Mouse (Mus musculus): ENCODE measurements around the gene Mmp28. TPM values are rescaled to one million over a fixed set of nuclear protein-coding genes. Genes with fewer than 3 reads are reported as not detected.

The Mmp28 gene
- polyA plus RNA-seq, 1 experiment from 2014 or later = 3.2 TPM

DNA sequence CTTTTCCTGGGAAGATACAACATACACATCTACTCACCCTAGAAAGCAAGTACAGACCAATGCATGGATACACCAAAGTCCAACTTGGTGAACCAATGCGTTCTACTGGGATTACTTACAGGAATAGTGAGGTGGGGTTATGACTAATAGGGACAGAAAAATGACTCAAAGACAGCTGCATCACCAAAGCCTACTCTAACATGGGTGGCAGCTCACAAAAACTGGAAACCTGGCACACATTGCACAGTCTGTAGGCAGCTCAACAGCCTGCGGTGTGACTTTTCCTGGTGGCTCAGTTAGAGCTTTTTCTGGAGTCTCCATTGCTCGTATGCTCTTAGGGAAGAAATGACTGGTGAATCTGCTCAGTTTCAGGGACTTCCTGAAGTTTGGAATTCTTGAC, 5.9 kb upstream of the Mmp28 start:
- WGBS = 94% methylated on average over 3 of the region's 3 CpGs
- no peak overlapping the region for H3K27ac ChIP-seq (ENCODE audit: low read depth, low read length)
- H3K36me3 ChIP-seq (ENCODE audit: control insufficient read depth, insufficient read depth, low read length) = no peaks in the 10 kb centered on the region
- H3K4me3 ChIP-seq (ENCODE audit: low read depth, low read length) = no peak overlapping the region
- no peak overlapping the region for H3K9ac ChIP-seq (ENCODE audit: low read length)
- ATAC-seq (ENCODE audit: insufficient read depth, low FRiP score, low TSS enrichment) = no peak
- H3K4me2 ChIP-seq (ENCODE audit: low read depth) = no peak overlapping the region
- H3K27me3 ChIP-seq (ENCODE audit: control insufficient read depth, insufficient read depth, low read length) = peaks cover 7% of the 10 kb centered on the region
- H3K9me3 ChIP-seq (ENCODE audit: control insufficient read depth, low read length) = no peaks in the 10 kb centered on the region
- no peak for DNase-seq (ENCODE audit: low spot score)
- no peaks in the 10 kb centered on the region for H3K4me1 ChIP-seq (ENCODE audit: control insufficient read depth, insufficient read depth, low read length)

DNA sequence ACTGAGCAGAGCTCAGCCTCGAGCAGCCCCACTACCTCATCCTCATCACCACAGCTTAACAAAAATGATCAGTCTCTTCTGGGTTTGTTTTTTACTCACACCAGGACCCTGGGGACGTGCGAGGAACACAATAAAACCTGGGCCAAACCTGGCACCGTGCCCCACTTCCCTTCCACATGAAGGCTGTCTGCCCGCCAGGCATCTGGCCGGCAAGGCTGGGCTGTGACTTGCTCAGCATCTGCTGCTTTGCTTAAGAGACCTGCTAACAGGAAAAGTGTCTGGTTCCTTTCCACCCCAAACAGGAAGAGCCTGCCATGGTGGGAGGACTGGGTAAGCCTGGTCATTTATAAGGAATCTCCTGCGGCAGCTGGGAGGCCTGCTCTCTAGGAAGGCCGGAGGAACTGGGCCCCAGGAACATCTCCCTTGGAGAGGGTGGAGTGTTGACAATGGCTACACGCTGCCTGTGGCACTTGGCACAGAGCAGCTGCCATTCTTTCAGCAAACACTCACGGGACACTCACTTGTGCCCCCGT, 4.3 kb upstream of the Mmp28 start:
- no peak overlapping the region for H3K4me3 ChIP-seq (ENCODE audit: low read depth, low read length)
- H3K27ac ChIP-seq (ENCODE audit: low read depth, low read length) = no peak overlapping the region
- no peak overlapping the region for H3K9ac ChIP-seq (ENCODE audit: low read length)
- DNase-seq (ENCODE audit: low spot score) (no peak), ATAC-seq (ENCODE audit: insufficient read depth, low FRiP score, low TSS enrichment) (no peak)
- H3K36me3 ChIP-seq (ENCODE audit: control insufficient read depth, insufficient read depth, low read length) = no peaks in the 10 kb centered on the region
- H3K4me1 ChIP-seq (ENCODE audit: control insufficient read depth, insufficient read depth, low read length) = peaks cover 8% of the 10 kb centered on the region; the same call in 1 of the 2 replicates
- H3K9me3 ChIP-seq (ENCODE audit: control insufficient read depth, low read length) = no peaks in the 10 kb centered on the region
- H3K27me3 ChIP-seq (ENCODE audit: control insufficient read depth, insufficient read depth, low read length) = peaks cover 23% of the 10 kb centered on the region
- H3K4me2 ChIP-seq (ENCODE audit: low read depth) = no peak overlapping the region
- 69% methylated on average over 11 of the region's 11 CpGs for WGBS

DNA sequence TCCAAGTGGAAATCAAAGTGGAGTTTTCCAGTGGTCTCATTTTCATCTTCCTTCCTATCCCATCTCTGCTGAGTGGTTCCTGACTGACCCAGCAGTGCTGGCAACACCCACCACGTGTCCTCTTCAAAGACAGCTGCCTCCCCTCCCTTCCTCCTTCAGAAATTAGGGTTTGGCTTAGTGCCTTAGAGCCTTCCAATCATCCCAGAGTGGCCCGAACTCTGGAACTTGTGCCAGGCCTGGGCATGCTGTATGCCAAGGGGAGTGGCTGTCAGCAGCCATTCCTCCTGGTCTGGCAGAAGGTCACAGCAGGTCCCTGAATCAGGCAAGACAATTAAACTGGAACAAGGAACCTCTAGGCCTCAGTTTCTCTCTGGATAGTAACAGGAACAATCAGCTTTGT, 3.1 kb upstream of the Mmp28 start:
- Histone ChIP-seq H3K9ac (ENCODE audit: low read length) (no peak overlapping the region), H3K27ac (ENCODE audit: low read depth, low read length) (no peak overlapping the region), H3K9me3 (ENCODE audit: control insufficient read depth, low read length) (no peaks in the 10 kb centered on the region), H3K36me3 (ENCODE audit: control insufficient read depth, insufficient read depth, low read length) (no peaks in the 10 kb centered on the region), H3K4me1 (ENCODE audit: control insufficient read depth, insufficient read depth, low read length) (peaks cover 8% of the 10 kb centered on the region; the same call in 1 of the 2 replicates), H3K27me3 (ENCODE audit: control insufficient read depth, insufficient read depth, low read length) (peaks cover 30% of the 10 kb centered on the region), H3K4me3 (ENCODE audit: low read depth, low read length) (no peak overlapping the region), H3K4me2 (ENCODE audit: low read depth) (no peak overlapping the region)
- DNase-seq (ENCODE audit: low spot score) = no peak
- WGBS = 42% methylated on average over 2 of the region's 2 CpGs
- no peak for ATAC-seq (ENCODE audit: insufficient read depth, low FRiP score, low TSS enrichment)

DNA sequence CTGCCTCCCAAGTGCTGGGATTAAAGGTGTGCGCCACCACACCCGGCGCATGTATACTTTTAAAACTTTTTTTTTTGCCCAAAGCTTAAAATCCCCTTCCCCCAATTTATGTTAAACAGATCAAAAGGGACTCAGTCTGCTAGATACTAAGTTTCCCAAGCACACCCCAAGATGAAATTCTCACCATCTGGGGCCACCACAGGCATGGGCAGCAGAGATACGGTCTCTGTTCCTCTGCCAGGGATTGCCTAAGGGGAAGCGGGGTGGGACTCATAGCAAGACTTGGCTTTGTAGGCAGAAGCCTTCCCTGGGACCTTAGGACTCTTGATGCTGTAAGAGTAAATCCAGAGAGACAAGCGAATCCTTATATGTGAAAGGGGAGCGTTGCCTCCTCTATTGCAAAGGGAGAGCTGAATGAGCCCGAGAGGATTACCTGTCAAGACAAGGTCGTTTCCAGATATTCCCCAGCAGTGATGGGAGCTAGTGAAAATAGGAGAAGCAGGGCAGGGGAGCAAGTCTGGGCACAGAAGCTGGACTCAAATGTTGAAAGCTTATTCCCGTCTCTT, 1.3 kb downstream of the Mmp28 start:
- peaks cover 30% of the 10 kb centered on the region for H3K27me3 ChIP-seq (ENCODE audit: control insufficient read depth, insufficient read depth, low read length)
- H3K4me1 ChIP-seq (ENCODE audit: control insufficient read depth, insufficient read depth, low read length) = peaks cover 8% of the 10 kb centered on the region; the same call in 1 of the 2 replicates
- no peak overlapping the region for H3K4me2 ChIP-seq (ENCODE audit: low read depth)
- H3K9me3 ChIP-seq (ENCODE audit: control insufficient read depth, low read length) = no peaks in the 10 kb centered on the region
- DNase-seq (ENCODE audit: low spot score) (no peak), ATAC-seq (ENCODE audit: insufficient read depth, low FRiP score, low TSS enrichment) (no peak)
- WGBS = 73% methylated on average over 10 of the region's 10 CpGs
- no peak overlapping the region for H3K27ac ChIP-seq (ENCODE audit: low read depth, low read length)
- no peak overlapping the region for H3K9ac ChIP-seq (ENCODE audit: low read length)
- no peaks in the 10 kb centered on the region for H3K36me3 ChIP-seq (ENCODE audit: control insufficient read depth, insufficient read depth, low read length)
- H3K4me3 ChIP-seq (ENCODE audit: low read depth, low read length) = no peak overlapping the region

DNA sequence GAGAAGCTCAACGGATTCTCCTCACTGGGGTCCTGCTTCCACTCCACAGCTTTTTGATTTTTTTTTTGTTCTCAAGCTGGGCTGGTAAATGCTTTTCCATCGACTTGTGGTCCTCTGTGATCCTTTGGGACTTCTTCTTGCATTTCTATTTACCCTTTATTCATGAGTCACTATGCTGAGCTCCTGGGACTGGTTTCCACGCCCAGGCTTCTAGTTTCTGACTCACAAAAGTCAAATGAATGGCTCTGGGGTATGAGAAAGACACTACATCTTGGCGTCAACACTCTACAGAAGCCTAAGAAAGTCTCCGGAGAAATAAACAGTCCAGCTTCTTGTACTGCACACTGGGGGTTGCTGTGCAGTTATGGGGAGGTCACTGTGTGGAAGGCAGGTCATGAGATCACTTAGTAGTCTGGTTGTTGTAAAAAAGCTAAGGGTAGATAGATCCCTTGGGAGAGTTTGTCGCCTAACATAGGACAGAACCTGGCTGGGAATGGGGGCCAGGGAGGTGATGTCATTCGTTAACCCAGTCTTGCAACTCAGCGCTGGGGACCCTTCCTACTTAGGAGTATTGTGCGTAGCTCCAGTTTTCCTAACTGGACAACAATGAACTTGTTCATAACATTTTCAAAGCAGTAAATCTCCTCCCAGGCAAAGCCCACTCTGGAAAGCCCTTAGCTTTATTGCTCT, 4.8 kb downstream of the Mmp28 start:
- H3K4me2 ChIP-seq (ENCODE audit: low read depth) = no peak overlapping the region
- no peak for DNase-seq (ENCODE audit: low spot score)
- no peak overlapping the region for H3K4me3 ChIP-seq (ENCODE audit: low read depth, low read length)
- H3K27ac ChIP-seq (ENCODE audit: low read depth, low read length) = no peak overlapping the region
- H3K4me1 ChIP-seq (ENCODE audit: control insufficient read depth, insufficient read depth, low read length) = peaks cover 6% of the 10 kb centered on the region; the same call in 1 of the 2 replicates
- 66% methylated on average over 9 of the region's 9 CpGs for WGBS
- no peaks in the 10 kb centered on the region for H3K9me3 ChIP-seq (ENCODE audit: control insufficient read depth, low read length)
- peaks cover 15% of the 10 kb centered on the region for H3K27me3 ChIP-seq (ENCODE audit: control insufficient read depth, insufficient read depth, low read length)
- H3K9ac ChIP-seq (ENCODE audit: low read length) = no peak overlapping the region
- no peak for ATAC-seq (ENCODE audit: insufficient read depth, low FRiP score, low TSS enrichment)
- no peaks in the 10 kb centered on the region for H3K36me3 ChIP-seq (ENCODE audit: control insufficient read depth, insufficient read depth, low read length)

DNA sequence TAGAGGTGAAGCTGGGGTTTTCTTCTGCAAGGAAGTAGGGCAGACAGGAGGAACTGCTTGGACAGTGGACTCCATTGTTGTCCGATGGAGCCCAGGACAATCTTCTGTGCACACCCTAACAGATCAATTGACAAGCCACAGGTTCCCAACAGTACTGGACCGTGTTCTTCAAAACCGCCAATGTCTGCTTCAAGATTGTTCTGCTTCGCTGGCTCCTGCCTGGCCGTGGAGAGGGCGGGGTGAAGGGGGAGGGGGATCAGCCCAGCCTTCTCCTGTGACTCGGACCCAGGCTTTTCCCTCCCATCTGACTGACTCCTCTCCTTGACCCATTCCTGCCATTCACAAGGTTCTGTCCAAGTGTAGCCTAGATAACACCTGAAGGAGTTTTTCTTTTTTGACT, 5.6 kb downstream of the Mmp28 start:
- H3K4me2 ChIP-seq (ENCODE audit: low read depth) = no peak overlapping the region
- H3K27ac ChIP-seq (ENCODE audit: low read depth, low read length) = no peak overlapping the region
- no peaks in the 10 kb centered on the region for H3K9me3 ChIP-seq (ENCODE audit: control insufficient read depth, low read length)
- peaks cover under 1% of the 10 kb centered on the region; the same call in 1 of the 2 replicates for H3K4me1 ChIP-seq (ENCODE audit: control insufficient read depth, insufficient read depth, low read length)
- 42% methylated on average over 7 of the region's 7 CpGs for WGBS
- peaks cover 7% of the 10 kb centered on the region for H3K27me3 ChIP-seq (ENCODE audit: control insufficient read depth, insufficient read depth, low read length)
- H3K36me3 ChIP-seq (ENCODE audit: control insufficient read depth, insufficient read depth, low read length) = no peaks in the 10 kb centered on the region
- H3K9ac ChIP-seq (ENCODE audit: low read length) = no peak overlapping the region
- ATAC-seq (ENCODE audit: insufficient read depth, low FRiP score, low TSS enrichment) = no peak
- no peak for DNase-seq (ENCODE audit: low spot score)
- H3K4me3 ChIP-seq (ENCODE audit: low read depth, low read length) = no peak overlapping the region

DNA sequence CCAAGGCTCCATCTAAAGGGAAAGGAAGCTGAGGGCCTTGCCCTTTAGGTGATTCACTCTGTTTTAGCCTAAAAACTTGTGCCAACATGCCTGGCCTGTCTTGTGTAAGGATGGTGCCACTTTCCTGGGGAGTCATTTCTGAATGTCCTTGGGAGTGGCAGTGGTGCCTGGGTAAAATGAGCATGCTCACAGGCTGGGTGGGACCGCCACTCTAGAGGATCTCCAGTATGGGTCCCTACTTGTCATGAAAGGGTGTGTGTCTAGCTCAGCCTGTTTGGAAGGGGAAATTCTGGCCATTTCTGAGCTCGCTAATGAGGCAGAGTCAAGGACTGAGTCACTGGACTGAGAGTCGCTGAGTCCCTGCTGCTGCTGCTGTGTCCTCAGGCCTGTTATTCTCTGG, 7.3 kb downstream of the Mmp28 start:
- H3K27me3 ChIP-seq (ENCODE audit: control insufficient read depth, insufficient read depth, low read length) = no peaks in the 10 kb centered on the region
- H3K4me2 ChIP-seq (ENCODE audit: low read depth) = no peak overlapping the region
- no peak overlapping the region for H3K9ac ChIP-seq (ENCODE audit: low read length)
- H3K4me3 ChIP-seq (ENCODE audit: low read depth, low read length) = no peak overlapping the region
- DNase-seq (ENCODE audit: low spot score) (no peak), ATAC-seq (ENCODE audit: insufficient read depth, low FRiP score, low TSS enrichment) (no peak)
- H3K9me3 ChIP-seq (ENCODE audit: control insufficient read depth, low read length) = no peaks in the 10 kb centered on the region
- 77% methylated on average over 3 of the region's 3 CpGs for WGBS
- no peak overlapping the region for H3K27ac ChIP-seq (ENCODE audit: low read depth, low read length)
- H3K36me3 ChIP-seq (ENCODE audit: control insufficient read depth, insufficient read depth, low read length) = no peaks in the 10 kb centered on the region
- H3K4me1 ChIP-seq (ENCODE audit: control insufficient read depth, insufficient read depth, low read length) = no peaks in the 10 kb centered on the region

DNA sequence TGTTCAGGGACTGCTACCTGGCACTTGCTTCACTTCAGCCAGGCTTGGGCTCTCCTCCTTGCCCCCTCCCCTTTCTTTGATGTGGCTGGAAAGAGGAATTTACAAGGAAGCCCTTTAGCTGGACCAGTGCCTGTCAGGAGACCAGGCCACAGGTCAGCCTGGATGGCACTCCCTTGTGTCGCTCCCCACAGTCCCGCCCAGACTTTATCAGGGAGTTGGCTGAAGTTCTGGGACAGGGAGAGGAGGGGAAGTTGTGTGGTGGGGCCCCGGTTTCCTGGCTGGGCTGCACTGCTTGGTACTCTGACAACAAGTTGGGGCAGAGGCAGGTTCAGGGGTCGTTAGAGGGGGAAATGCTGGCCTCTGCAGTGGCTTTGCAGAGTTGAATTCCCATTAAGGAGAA, 8.3 kb downstream of the Mmp28 start:
- no peaks in the 10 kb centered on the region for H3K36me3 ChIP-seq (ENCODE audit: control insufficient read depth, insufficient read depth, low read length)
- WGBS = 14% methylated on average over 4 of the region's 4 CpGs
- no peak overlapping the region for H3K9ac ChIP-seq (ENCODE audit: low read length)
- H3K4me2 ChIP-seq (ENCODE audit: low read depth) = no peak overlapping the region
- DNase-seq (ENCODE audit: low spot score) = no peak
- no peak for ATAC-seq (ENCODE audit: insufficient read depth, low FRiP score, low TSS enrichment)
- no peaks in the 10 kb centered on the region for H3K27me3 ChIP-seq (ENCODE audit: control insufficient read depth, insufficient read depth, low read length)
- no peaks in the 10 kb centered on the region for H3K9me3 ChIP-seq (ENCODE audit: control insufficient read depth, low read length)
- no peak overlapping the region for H3K27ac ChIP-seq (ENCODE audit: low read depth, low read length)
- 0 out of 2 replicates have a peak, but pooled peaks cover under 1% of the 10 kb centered on the region for H3K4me1 ChIP-seq (ENCODE audit: control insufficient read depth, insufficient read depth, low read length)
- H3K4me3 ChIP-seq (ENCODE audit: low read depth, low read length) = no peak overlapping the region

DNA sequence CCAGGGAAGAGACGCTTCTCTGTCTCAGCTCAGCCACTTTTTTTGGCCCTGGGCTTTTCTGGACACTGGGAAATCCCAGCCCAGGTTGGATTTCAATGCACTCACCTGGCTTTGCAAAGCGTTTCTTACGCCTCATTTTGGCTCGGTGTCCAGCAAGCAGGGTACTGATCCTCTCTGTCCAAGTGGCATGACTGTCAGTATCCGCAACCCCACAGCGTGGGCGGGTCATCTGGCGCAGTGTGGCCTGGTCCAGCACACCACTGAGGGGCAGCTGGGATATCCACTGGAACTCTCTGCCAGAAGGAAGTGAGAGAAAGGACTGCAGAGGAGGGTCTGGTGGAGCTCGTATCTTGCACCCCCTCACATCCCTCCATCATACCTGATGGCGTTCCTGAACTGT, 11.6 kb downstream of the Mmp28 start:
- H3K9me3 ChIP-seq (ENCODE audit: control insufficient read depth, low read length) = no peaks in the 10 kb centered on the region
- H3K27me3 ChIP-seq (ENCODE audit: control insufficient read depth, insufficient read depth, low read length) = no peaks in the 10 kb centered on the region
- 85% methylated on average over 10 of the region's 10 CpGs for WGBS
- H3K4me3 ChIP-seq (ENCODE audit: low read depth, low read length) = no peak overlapping the region
- H3K36me3 ChIP-seq (ENCODE audit: control insufficient read depth, insufficient read depth, low read length) = no peaks in the 10 kb centered on the region
- H3K4me2 ChIP-seq (ENCODE audit: low read depth) = no peak overlapping the region
- no peak overlapping the region for H3K9ac ChIP-seq (ENCODE audit: low read length)
- DNase-seq (ENCODE audit: low spot score) (no peak), ATAC-seq (ENCODE audit: insufficient read depth, low FRiP score, low TSS enrichment) (no peak)
- H3K4me1 ChIP-seq (ENCODE audit: control insufficient read depth, insufficient read depth, low read length) = 0 out of 2 replicates have a peak, but pooled peaks cover 2% of the 10 kb centered on the region
- H3K27ac ChIP-seq (ENCODE audit: low read depth, low read length) = no peak overlapping the region

All from neural tube, embryonic 11.5 days (tissue).